Mouse (Mus musculus) ES-Bruce4 (cell line): ENCODE data around the gene Atrip.

Source experiments
- CTCF ChIP-seq: IDR thresholded peaks from one replicate; pipeline ENCODE4 v1.8.1; 2011; ENCODE audit warnings: low read depth, low read length
- POLR2A ChIP-seq: IDR thresholded peaks from one replicate; pipeline ENCODE4 v1.8.1; 2011; ENCODE audit warnings: low read length; ENCODE audit not compliant: insufficient read depth

DNA sequence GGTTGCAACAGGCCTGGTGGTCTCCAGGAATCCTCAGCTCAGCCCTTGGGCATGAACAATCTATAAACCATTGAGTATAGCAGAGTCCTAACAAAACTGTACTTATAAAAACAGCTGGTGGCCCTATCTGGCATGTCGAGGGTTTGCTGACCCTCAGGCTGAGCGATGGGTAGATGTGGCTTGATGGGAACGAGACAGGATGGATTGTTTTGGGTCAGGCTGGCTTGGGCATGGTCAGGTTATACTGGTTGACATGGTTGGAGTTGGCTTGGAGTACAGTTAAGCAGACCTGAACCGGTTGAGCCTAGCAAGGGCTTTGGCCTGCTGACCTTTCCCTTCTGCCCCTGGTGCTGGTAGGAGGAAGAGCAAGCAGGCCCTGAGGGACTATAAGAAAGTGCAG is 37.2 kb upstream of the Atrip start:
- TF ChIP-seq POLR2A (no peak), CTCF (no peak)
